Mouse (Mus musculus): ENCODE results near the gene Rhod.

DNA sequence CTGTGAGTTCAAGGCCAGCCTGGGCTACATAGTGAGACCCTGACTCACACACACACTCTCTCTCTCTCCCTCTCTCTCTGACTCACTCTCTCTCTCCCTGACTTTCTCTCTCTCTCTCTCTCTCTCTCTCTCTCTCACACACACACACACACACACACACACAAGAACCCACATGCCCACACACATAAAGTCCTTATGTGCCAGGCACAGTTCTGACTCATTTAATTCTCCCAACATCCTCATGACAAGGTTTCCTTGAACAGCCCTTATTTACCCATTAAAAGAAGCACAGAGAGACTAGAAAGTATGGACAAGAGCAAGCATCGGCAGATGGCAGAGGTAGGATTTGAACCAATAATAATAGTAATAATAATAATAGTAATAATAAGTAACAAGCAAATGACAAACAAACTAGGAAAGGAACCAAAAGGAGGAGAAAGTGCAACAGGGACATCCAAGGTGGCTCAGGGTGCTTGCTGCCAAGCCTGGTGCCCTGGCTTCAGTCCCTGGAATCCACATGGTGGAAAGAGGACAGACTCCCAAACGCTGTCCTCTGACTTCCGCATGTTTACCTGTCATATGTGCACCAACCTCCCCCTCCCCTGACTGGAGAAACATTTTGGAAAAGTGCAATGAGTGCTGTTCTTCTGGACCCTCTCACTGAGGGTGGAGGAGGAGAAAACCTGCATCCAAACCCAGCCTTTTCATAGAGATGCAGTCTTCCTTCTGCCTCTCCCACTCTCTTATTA is 43.1 kb upstream of the Rhod start:
- TF ChIP-seq POLR2A (IDR thresholded peaks at IDR 0.05; ENCODE audit: control insufficient read depth in 1 of 2, insufficient read depth in 1 of 2, low read depth in 1 of 2, low read length in 2 of 2, poor library complexity in 1 of 2) (no peak), CTCF (IDR thresholded peaks at IDR 0.05 in 2 of 3, conservative IDR thresholded peaks at IDR 0.05 in 1 of 3; ENCODE audit: control insufficient read depth in 1 of 3, insufficient read depth in 1 of 3, low read depth in 2 of 3, low read length in 3 of 3, poor library complexity in 1 of 3, severe bottlenecking in 1 of 3) (no peak), MAZ (IDR thresholded peaks at IDR 0.05; ENCODE audit: low read depth, low read length) (no peak), MAX (IDR thresholded peaks at IDR 0.05; ENCODE audit: low read length) (no peak)

All from MEL (cell line).